ENCODE assay signal across 8 mouse cellular contexts in genomic region chr8:83260418-83261215, GRCm38 (mm10). TPM values are rescaled to one million over a fixed set of nuclear protein-coding genes. Genes with fewer than 3 reads are reported as not detected.
DNase-seq lines count a peak whose midpoint lies in the region; ATAC-seq and TF ChIP-seq lines count a peak whose summit lies in the region.

No protein-coding gene starts in this region.

- DNase-seq in NIH3T3 (ENCODE audit: low read depth), result peak; percentile 89
- peak; percentile 33 for DNase-seq in c-Kit-positive CD71-negative TER-119-negative erythroid progenitor cells, embryonic 14.5 days (ENCODE audit: low read depth)
- peak; percentile 13 for DNase-seq in fibroblast of lung, adult 2 months (ENCODE audit: low read depth)
- DNase-seq in hindbrain, embryonic 11.5 days (ENCODE audit: low spot score), result peak; percentile 81
- peak; percentile 36 for DNase-seq in layer of hippocampus, adult 9-10 months (ENCODE audit: low spot score)
- peak; percentile 71 for DNase-seq in lung, postnatal 0 days (ENCODE audit: low spot score)
- DNase-seq in retina, adult 2 months (ENCODE audit: low read depth, low spot score), result peak; percentile 43
- DNase-seq in yolk sac, embryonic 10.5 days (ENCODE audit: low spot score), result peak; percentile 42

- H3K9ac ChIP-seq in hindbrain, embryonic 11.5 days (ENCODE audit: low read depth, low read length), result no peak overlapping the region
- no peak overlapping the region for H3K9ac ChIP-seq in lung, postnatal 0 days (replicated peaks; ENCODE audit: low read depth)

- H3K4me3 ChIP-seq in hindbrain, embryonic 11.5 days (ENCODE audit: low read depth, low read length), result no peak overlapping the region
- H3K4me3 ChIP-seq in lung, postnatal 0 days (ENCODE audit: low read depth, low read length), result no peak overlapping the region

- 0 out of 2 replicates have a peak, but pooled peaks cover 4% of the 10 kb centered on the region for H3K36me3 ChIP-seq in hindbrain, embryonic 11.5 days (ENCODE audit: control insufficient read depth, insufficient read depth, low read length)
- H3K36me3 ChIP-seq in lung, postnatal 0 days (ENCODE audit: insufficient read depth, low read length), result no peaks in the 10 kb centered on the region

- H3K27ac ChIP-seq in hindbrain, embryonic 11.5 days (ENCODE audit: low read depth, low read length), result no peak overlapping the region
- no peak overlapping the region for H3K27ac ChIP-seq in lung, postnatal 0 days (ENCODE audit: low read length)

- H3K9me3 ChIP-seq in hindbrain, embryonic 11.5 days (ENCODE audit: control insufficient read depth, low read length), result no peaks in the 10 kb centered on the region
- no peaks in the 10 kb centered on the region for H3K9me3 ChIP-seq in lung, postnatal 0 days (ENCODE audit: low read length)

- H3K4me2 ChIP-seq in hindbrain, embryonic 11.5 days (replicated peaks; ENCODE audit: low read depth, low read length), result no peak overlapping the region
- no peak overlapping the region for H3K4me2 ChIP-seq in lung, postnatal 0 days (replicated peaks; ENCODE audit: low read depth, low read length)

- no peaks in the 10 kb centered on the region for H3K27me3 ChIP-seq in hindbrain, embryonic 11.5 days (ENCODE audit: control insufficient read depth, insufficient read depth, low read length)
- H3K27me3 ChIP-seq in lung, postnatal 0 days (replicated peaks; ENCODE audit: insufficient read depth, low read length), result no peaks in the 10 kb centered on the region

- peak; percentile 95 for TF ChIP-seq CTCF in lung, postnatal 0 days (IDR thresholded peaks at IDR 0.05)

- peak; percentile 85 for ATAC-seq in hindbrain, embryonic 11.5 days (ENCODE audit: low FRiP score)
- ATAC-seq in lung, postnatal 0 days, result peak; percentile 87

- WGBS in hindbrain, embryonic 11.5 days, result 73% methylated on average over 16 of the region's 16 CpGs
- WGBS in lung, postnatal 0 days, result 70% methylated on average over 16 of the region's 16 CpGs

- no peaks in the 10 kb centered on the region for H3K4me1 ChIP-seq in hindbrain, embryonic 11.5 days (replicated peaks; ENCODE audit: control insufficient read depth, insufficient read depth, low read length)
- no peaks in the 10 kb centered on the region for H3K4me1 ChIP-seq in lung, postnatal 0 days (ENCODE audit: insufficient read depth, low read depth, low read length)

- no peak for TF ChIP-seq EP300 in lung, postnatal 0 days (IDR thresholded peaks at IDR 0.05)

RNA-seq across cellular contexts. Expression of gene Ucp1, which starts 29.5 kb away (rescaled TPM):
- 0.08 TPM in 1 of 2 replicates, not detected in the other for polyA plus RNA-seq in hindbrain, embryonic 11.5 days (2014; fragmentation: Nextera tagmentation; extraction: Ambion mirVana)
- 0.07 TPM in 1 of 2 replicates, not detected in the other for polyA plus RNA-seq in lung, postnatal 0 days (2015; fragmentation: Nextera tagmentation; extraction: Ambion mirVana)

Comparison
In these comparisons a context has a peak if more than half of its experiments do, and no peak if none do; other contexts are left out.
1. DNase-seq: peak in every context shown above with its lines; median percentile 89 in NIH3T3; 81 in hindbrain, embryonic 11.5 days; 71 in lung, postnatal 0 days; 43 in retina, adult 2 months; 42 in yolk sac, embryonic 10.5 days; 36 in layer of hippocampus, adult 9-10 months; 33 in c-Kit-positive CD71-negative TER-119-negative erythroid progenitor cells, embryonic 14.5 days; 13 in fibroblast of lung, adult 2 months.